Comparison of ENCODE assay signal across 8 mouse cellular contexts in the genomic region with DNA sequence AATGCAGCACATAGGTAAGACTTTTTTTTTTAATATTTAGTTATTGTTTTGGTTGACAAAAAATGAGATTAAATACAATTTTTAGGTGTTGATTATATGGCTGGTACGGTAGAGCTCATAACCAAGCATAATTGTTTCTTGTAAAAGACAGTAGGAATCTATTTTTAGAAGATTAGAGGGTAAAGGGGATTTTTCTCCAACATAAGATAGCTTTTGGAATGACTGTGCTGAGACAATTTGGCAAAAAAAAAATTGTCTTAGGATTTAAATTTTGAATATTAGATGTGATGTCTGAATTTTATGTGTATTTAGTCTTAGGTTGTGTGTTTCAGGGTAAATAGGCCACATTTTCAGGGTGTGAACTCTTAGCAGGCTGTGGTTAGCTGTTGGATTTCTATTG. TPM values are rescaled to one million over a fixed set of nuclear protein-coding genes. Genes with fewer than 3 reads are reported as not detected.
DNase-seq lines count a peak whose midpoint lies in the region; ATAC-seq lines count a peak whose summit lies in the region.
"Had no signal": no experiment of that assay in that cellular context is flagged by ENCODE, and none has a peak within 500 bp of the region (broad histone marks: within the 10 kb centered on the region; RNA-seq: fewer than 3 reads in every experiment).

No protein-coding gene starts in this region.

- H3K4me3 ChIP-seq in kidney, embryonic 15.5 days (replicated peaks), result peak overlapping the region; percentile 6; the same call in 1 of the 2 replicates
- peak overlapping the region; percentile 22; the same call in 1 of the 2 replicates for H3K4me3 ChIP-seq in brown adipose tissue, adult 24 weeks (ENCODE audit: insufficient read depth, low read depth, low read length)
- H3K4me3 ChIP-seq in forebrain, embryonic 16.5 days (replicated peaks; ENCODE audit: low read length), result peak overlapping the region; percentile 55
- H3K4me3 ChIP-seq in midbrain, embryonic 16.5 days (ENCODE audit: low read depth, low read length), result peak overlapping the region; percentile 52

- no peaks in the 10 kb centered on the region for H3K9me3 ChIP-seq in kidney, embryonic 15.5 days (replicated peaks)
- no peaks in the 10 kb centered on the region for H3K9me3 ChIP-seq in forebrain, embryonic 16.5 days (ENCODE audit: control insufficient read depth, low read length)
- no peaks in the 10 kb centered on the region for H3K9me3 ChIP-seq in midbrain, embryonic 16.5 days (replicated peaks; ENCODE audit: control insufficient read depth, low read length, poor library complexity, severe bottlenecking)

- DNase-seq in kidney, postnatal 25 days, result no peak
- no peak for DNase-seq in yolk sac, embryonic 10.5 days (ENCODE audit: low spot score)
- DNase-seq in layer of hippocampus, postnatal 10 days (ENCODE audit: low spot score in 2 of 2), result no peak

- H3K27me3 ChIP-seq in kidney, embryonic 15.5 days, result no peaks in the 10 kb centered on the region
- H3K27me3 ChIP-seq in forebrain, embryonic 16.5 days (replicated peaks; ENCODE audit: control insufficient read depth, insufficient read depth, low read length), result no peaks in the 10 kb centered on the region
- no peaks in the 10 kb centered on the region for H3K27me3 ChIP-seq in midbrain, embryonic 16.5 days (ENCODE audit: control insufficient read depth, insufficient read depth, low read depth, low read length)

- no peak for ATAC-seq in kidney, embryonic 15.5 days (replicated peaks; ENCODE audit: low FRiP score)
- ATAC-seq in forebrain, embryonic 16.5 days, result no peak
- no peak for ATAC-seq in midbrain, embryonic 16.5 days

- H3K4me1 ChIP-seq in kidney, embryonic 15.5 days, result peaks cover 7% of the 10 kb centered on the region; the same call in 1 of the 2 replicates
- H3K4me1 ChIP-seq in brown adipose tissue, adult 24 weeks (ENCODE audit: control insufficient read depth, insufficient read depth, insufficient read length, low read length), result peaks cover 6% of the 10 kb centered on the region
- H3K4me1 ChIP-seq in forebrain, embryonic 16.5 days (replicated peaks; ENCODE audit: control insufficient read depth, insufficient read depth, low read length), result peaks cover 24% of the 10 kb centered on the region
- peaks cover 26% of the 10 kb centered on the region for H3K4me1 ChIP-seq in midbrain, embryonic 16.5 days (ENCODE audit: control insufficient read depth, insufficient read depth, low read length)

- peaks cover 33% of the 10 kb centered on the region for H3K36me3 ChIP-seq in kidney, embryonic 15.5 days
- H3K36me3 ChIP-seq in forebrain, embryonic 16.5 days (ENCODE audit: control insufficient read depth, insufficient read depth), result peaks cover 7% of the 10 kb centered on the region
- no peaks in the 10 kb centered on the region for H3K36me3 ChIP-seq in midbrain, embryonic 16.5 days (ENCODE audit: control insufficient read depth, insufficient read depth, low read length)

- WGBS in kidney, embryonic 15.5 days, result 63% methylated on average over 1 of the region's 1 CpGs
- 7% methylated on average over 1 of the region's 1 CpGs for WGBS in forebrain, embryonic 16.5 days
- 22% methylated on average over 1 of the region's 1 CpGs for WGBS in midbrain, embryonic 16.5 days

- peak overlapping the region; percentile 73; the same call in 1 of the 2 replicates for H3K27ac ChIP-seq in kidney, embryonic 15.5 days
- H3K27ac ChIP-seq in brown adipose tissue, adult 24 weeks (replicated peaks; ENCODE audit: low read depth, low read length), result no peak overlapping the region
- H3K27ac ChIP-seq in forebrain, embryonic 16.5 days (ENCODE audit: low read length), result peak overlapping the region; percentile 97
- peak overlapping the region; percentile 97 for H3K27ac ChIP-seq in midbrain, embryonic 16.5 days (ENCODE audit: low read length)
- H3K27ac ChIP-seq: liver, embryonic 14.5 days had no signal

- peak overlapping the region; percentile 45 for H3K4me2 ChIP-seq in kidney, embryonic 15.5 days
- peak overlapping the region; percentile 67 for H3K4me2 ChIP-seq in forebrain, embryonic 16.5 days (ENCODE audit: low read length)
- H3K4me2 ChIP-seq in midbrain, embryonic 16.5 days (ENCODE audit: low read length), result peak overlapping the region; percentile 82

- H3K9ac ChIP-seq in kidney, embryonic 15.5 days, result no peak overlapping the region
- H3K9ac ChIP-seq in forebrain, embryonic 16.5 days (replicated peaks; ENCODE audit: low read depth, low read length), result peak overlapping the region; percentile 57
- peak overlapping the region; percentile 70 for H3K9ac ChIP-seq in midbrain, embryonic 16.5 days (ENCODE audit: low read depth, low read length)
- H3K9ac ChIP-seq: liver, embryonic 14.5 days had no signal

RNA-seq across cellular contexts. Expression of a gene that starts 32.8 kb away (rescaled TPM):
- 34.9 and 35.6 TPM in 2 replicates for polyA plus RNA-seq in kidney, embryonic 15.5 days (2015; fragmentation: Nextera tagmentation; extraction: Ambion mirVana)
- 6.8 and 12.1 TPM in 2 replicates for polyA plus RNA-seq in brown adipose tissue, adult 24 weeks (2012; ENCODE audit: insufficient read depth, insufficient read length, missing spikeins)
- 51.2 and 52.1 TPM in 2 replicates for polyA plus RNA-seq in forebrain, embryonic 16.5 days (2015; fragmentation: Nextera tagmentation; extraction: Ambion mirVana)
- 49.1 and 49.4 TPM in 2 replicates for polyA plus RNA-seq in midbrain, embryonic 16.5 days (2015; fragmentation: Nextera tagmentation; extraction: Ambion mirVana)
- 10 to 100 TPM; 38.4 to 39.2 TPM for total RNA-seq in layer of hippocampus, postnatal 10 days (2021)
